Mouse (Mus musculus) cortical plate, adult 2 months (tissue): ENCODE data around the gene Mxd4. TPM values are rescaled to one million over a fixed set of nuclear protein-coding genes. Genes with fewer than 3 reads are reported as not detected.

ENCODE experiments used
- H3K27ac ChIP-seq: fragments of 200-500 bp; 2 replicates; pipeline ENCODE4 v1.5.1; 2012; ENCODE audit warnings: low read length, control low read depth, inconsistent platforms; ENCODE audit not compliant: insufficient read depth
- H3K4me1 ChIP-seq: fragments of 200-500 bp; 2 replicates; pipeline ENCODE4 v1.6.1; 2011; ENCODE audit warnings: low read length; ENCODE audit not compliant: control insufficient read depth, insufficient read depth
- H3K4me3 ChIP-seq: fragments of 200-500 bp; 2 replicates; pipeline ENCODE4 v1.5.1; 2011; ENCODE audit warnings: mild to moderate bottlenecking, low read length, control low read depth; ENCODE audit not compliant: insufficient read depth
- CTCF ChIP-seq: fragments of 200-500 bp; IDR thresholded peaks from 2 replicates; pipeline ENCODE4 v1.5.1; 2011; ENCODE audit warnings: mild to moderate bottlenecking, control low read depth, low read length; ENCODE audit not compliant: insufficient read depth; ENCODE audit errors: extremely low read depth
- POLR2A ChIP-seq: fragments of 200-500 bp; IDR thresholded peaks from 2 replicates; pipeline ENCODE4 v1.6.1; 2011; ENCODE audit warnings: mild to moderate bottlenecking, low read length, control low read depth; ENCODE audit not compliant: insufficient read depth; ENCODE audit errors: extremely low read depth
- polyA plus RNA-seq: library from polyadenylated mRNA; depleted of rRNA; stranded (reverse); fragments of >200 nt; gene quantifications from 2 replicates; pipeline ENCODE4 v1.2.3, GENCODE M21; 2012

The Mxd4 gene
- polyA plus RNA-seq, 1 experiment: 95.3 TPM

- H3K27ac ChIP-seq: no peak overlapping the region
- no peak overlapping the region for H3K4me3 ChIP-seq
- no peak for TF ChIP-seq CTCF
- TF ChIP-seq POLR2A: no peak
- H3K4me1 ChIP-seq: peaks cover 6% of the 10 kb centered on the region
These were observed 32.5 kb upstream of the Mxd4 start for GRCm38 (mm10) chr5:34220001-34220400.

- H3K4me1 ChIP-seq: peaks cover 6% of the 10 kb centered on the region
- TF ChIP-seq POLR2A (no peak), CTCF (no peak)
- no peak overlapping the region for H3K27ac ChIP-seq
- no peak overlapping the region for H3K4me3 ChIP-seq
These were observed 31.2 kb upstream of the Mxd4 start for GRCm38 (mm10) chr5:34218672-34219071.

- peaks cover 6% of the 10 kb centered on the region for H3K4me1 ChIP-seq
- TF ChIP-seq CTCF (no peak), POLR2A (no peak)
- no peak overlapping the region for H3K4me3 ChIP-seq
These were observed 30.2 kb upstream of the Mxd4 start for GRCm38 (mm10) chr5:34217756-34218155.

GRCm38 (mm10) chr5:34216025-34216424, 28.5 kb upstream of the Mxd4 start:
- Histone ChIP-seq H3K4me1 (peaks cover 6% of the 10 kb centered on the region), H3K4me3 (no peak overlapping the region), H3K27ac (0 out of 2 replicates have a peak overlapping the region, but pooled peaks have one; percentile 14)
- TF ChIP-seq CTCF (no peak), POLR2A (no peak)

More at GRCm38 (mm10) chr5:34217756-34218155, 30.2 kb upstream of the Mxd4 start:
- H3K27ac ChIP-seq: no peak overlapping the region

- no peak overlapping the region for H3K27ac ChIP-seq
- H3K4me3 ChIP-seq: no peak overlapping the region
- peaks cover 6% of the 10 kb centered on the region for H3K4me1 ChIP-seq
- TF ChIP-seq POLR2A: no peak
- TF ChIP-seq CTCF: no peak
These were observed 26.1 kb upstream of the Mxd4 start for GRCm38 (mm10) chr5:34213659-34214058.

- H3K4me1 ChIP-seq: no peaks in the 10 kb centered on the region
- no peak overlapping the region for H3K27ac ChIP-seq
- no peak overlapping the region for H3K4me3 ChIP-seq
- TF ChIP-seq POLR2A (no peak), CTCF (peak; percentile 93)
These were observed 22.8 kb upstream of the Mxd4 start for GRCm38 (mm10) chr5:34210279-34210678.

GRCm38 (mm10) chr5:34207503-34207902, 20.0 kb upstream of the Mxd4 start:
- no peak overlapping the region for H3K4me3 ChIP-seq
- no peak for TF ChIP-seq CTCF
- TF ChIP-seq POLR2A: no peak
- no peak overlapping the region for H3K27ac ChIP-seq
- no peaks in the 10 kb centered on the region for H3K4me1 ChIP-seq

- no peak overlapping the region for H3K27ac ChIP-seq
- H3K4me3 ChIP-seq: no peak overlapping the region
- no peaks in the 10 kb centered on the region for H3K4me1 ChIP-seq
- TF ChIP-seq POLR2A (no peak), CTCF (no peak)
These were observed 18.3 kb upstream of the Mxd4 start for GRCm38 (mm10) chr5:34205788-34206187.

GRCm38 (mm10) chr5:34204911-34205310, 17.4 kb upstream of the Mxd4 start:
- H3K4me1 ChIP-seq: no peaks in the 10 kb centered on the region
- H3K27ac ChIP-seq: no peak overlapping the region
- TF ChIP-seq POLR2A (no peak), CTCF (no peak)
- H3K4me3 ChIP-seq: no peak overlapping the region

GRCm38 (mm10) chr5:34202006-34202405, 14.5 kb upstream of the Mxd4 start:
- no peak for TF ChIP-seq POLR2A
- TF ChIP-seq CTCF: no peak
- H3K27ac ChIP-seq: no peak overlapping the region
- H3K4me1 ChIP-seq: no peaks in the 10 kb centered on the region; the same call in 1 of the 2 replicates

More at GRCm38 (mm10) chr5:34202006-34202405, 14.5 kb upstream of the Mxd4 start:
- no peak overlapping the region for H3K4me3 ChIP-seq
